Mouse (Mus musculus): ENCODE results near the gene Gm8871.
"Not testable (repeated sequence)": the region's sequence is repeated elsewhere in the genome, so short reads cannot be mapped to it uniquely, and the experiment has no call there.

Gm8871 gene

DNA sequence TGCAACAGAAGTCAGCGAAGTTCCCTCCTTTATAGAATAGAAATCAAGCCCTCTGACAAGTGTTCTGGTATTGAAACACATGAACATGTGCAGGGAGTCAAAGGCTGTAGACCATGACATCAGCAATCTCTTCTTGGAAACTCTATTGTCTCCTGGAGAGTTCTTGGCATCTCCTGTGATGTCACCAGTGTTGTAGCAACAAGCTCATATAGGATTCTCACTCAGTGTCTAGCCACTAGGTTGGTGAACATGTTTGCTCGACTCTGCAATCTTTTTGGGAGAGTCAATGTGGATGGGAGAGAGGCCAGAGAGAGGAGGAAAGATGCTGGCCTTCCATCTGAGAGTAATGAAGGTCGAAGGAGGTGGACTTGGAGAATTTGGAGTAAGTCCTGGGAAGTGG, at the start of gene Gm8871, which contains the start of gene Gm8857:
Gene Gm8871, plus strand, starts transcription at position 301 of the 400 bp plus-strand sequence.
Gene Gm8857, plus strand, starts transcription at position 303 of the 400 bp plus-strand sequence.
- CTCF ChIA-PET: not testable (repeated sequence)

DNA sequence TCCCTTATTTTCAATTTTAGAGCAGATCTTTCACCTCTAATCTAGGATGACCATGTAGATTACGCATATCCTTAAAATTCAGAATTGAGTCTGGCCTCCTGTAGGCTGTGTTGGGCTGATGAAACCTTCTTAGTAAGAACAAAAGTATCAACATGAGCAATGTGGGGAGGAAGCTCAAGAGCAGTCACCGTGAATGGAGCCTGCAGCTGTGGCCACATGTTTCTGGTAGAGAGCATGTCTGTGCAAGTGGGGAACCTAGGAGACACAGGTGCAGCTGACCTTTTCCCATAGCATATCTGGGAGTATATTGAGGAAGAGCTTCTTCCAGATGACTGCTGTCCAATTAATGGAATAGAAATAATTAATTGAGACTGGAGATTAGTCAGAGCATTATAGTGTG, 5.9 kb downstream of the Gm8871 start:
- CTCF ChIA-PET: not testable (repeated sequence)

DNA sequence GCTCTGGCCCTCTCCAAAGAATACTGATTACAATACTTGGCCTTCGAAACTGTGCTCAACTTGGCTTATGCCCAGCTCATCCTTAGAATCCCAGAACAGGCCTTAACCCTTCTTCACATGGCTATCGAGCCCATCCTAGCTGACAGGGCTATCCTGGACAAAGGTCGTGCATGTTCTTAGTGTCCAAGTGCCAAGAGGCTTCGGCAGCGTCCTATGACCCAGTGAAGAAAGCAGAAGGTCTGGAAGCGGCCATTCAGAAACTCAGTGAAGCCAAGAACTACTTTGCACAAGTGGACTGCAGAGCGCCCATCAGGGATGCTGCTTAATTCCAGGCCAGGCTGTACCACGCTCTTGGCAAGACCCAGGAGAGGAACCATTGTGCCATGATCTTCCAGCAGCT, 10.5 kb downstream of the Gm8871 start:
- CTCF ChIA-PET: not testable (repeated sequence)
